In the genomic region with DNA sequence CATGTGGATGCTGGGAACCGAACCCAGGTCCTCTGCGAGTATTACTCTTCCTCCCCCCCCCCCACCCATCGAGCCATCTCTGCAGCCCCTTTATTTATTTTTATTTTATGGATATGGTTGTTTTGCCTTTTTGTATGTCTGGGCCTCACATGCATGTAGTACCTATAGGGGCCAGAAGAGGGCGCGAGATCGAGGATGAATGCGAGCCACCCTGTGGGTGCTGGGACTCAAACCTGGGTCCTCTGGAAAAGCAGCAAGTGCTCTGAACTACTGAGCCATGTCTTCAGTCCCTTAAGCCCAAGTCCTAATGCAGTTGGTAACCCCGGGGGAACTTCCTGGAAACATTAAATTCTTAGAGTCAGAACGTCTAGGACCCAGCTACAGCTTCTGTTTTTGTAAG, we compare ENCODE assay signal across 1 mouse cellular context.
TF ChIP-seq lines count a peak whose summit lies in the region.

No protein-coding gene starts in this region.

TF ChIP-seq in MEL, 35 proteins besides CTCF, POLR2A, EP300 and RAD21:
- no peak for TF ChIP-seq ETS1 (IDR thresholded peaks at IDR 0.05; ENCODE audit: low read depth, low read length)
- no peak for TF ChIP-seq BHLHE40 (IDR thresholded peaks at IDR 0.05; ENCODE audit: borderline replicate concordance, low read depth, low read length)
- TF ChIP-seq NRF1 (IDR thresholded peaks at IDR 0.05; ENCODE audit: insufficient read depth, low read depth, low read length, poor library complexity, severe bottlenecking) = no peak
- TF ChIP-seq ZC3H11A (IDR thresholded peaks at IDR 0.05; ENCODE audit: low read depth, low read length) = peak; percentile 13; the same call in 1 of the 2 replicates
- TF ChIP-seq POLR2AphosphoS2 (IDR thresholded peaks at IDR 0.05; ENCODE audit: low read length) = no peak
- TF ChIP-seq TCF12 (IDR thresholded peaks at IDR 0.05; ENCODE audit: low read depth, low read length) = no peak
- peak; percentile 39; the same call in 1 of the 2 replicates for TF ChIP-seq SMC3 (IDR thresholded peaks at IDR 0.05; ENCODE audit: low read depth, low read length)
TF ChIP-seq in MEL: peak in this region for 2.
